Mouse (Mus musculus) thymus, adult 2 months (tissue): ENCODE measurements around the gene Gm3468. TPM values are rescaled to one million over a fixed set of nuclear protein-coding genes. Genes with fewer than 3 reads are reported as not detected.
"Not testable (repeated sequence)": the region's sequence is repeated elsewhere in the genome, so short reads cannot be mapped to it uniquely, and the experiment has no call there.

ENCODE experiments used
- DNase-seq: peaks from one replicate; pipeline ENCODE4 v3.0.0; 2021
- H3K27ac ChIP-seq: fragments of 200-500 bp; 2 replicates; pipeline ENCODE4 v1.5.1; 2012; ENCODE audit warnings: low read length, control low read depth; ENCODE audit not compliant: control insufficient read depth, insufficient read depth
- H3K27me3 ChIP-seq: fragments of 200-500 bp; 2 replicates; pipeline ENCODE4 v1.6.1; 2012; ENCODE audit warnings: mild to moderate bottlenecking, low read length, moderate library complexity, mixed read lengths; ENCODE audit not compliant: control insufficient read depth, insufficient read depth
- H3K36me3 ChIP-seq: fragments of 200-500 bp; 2 replicates; pipeline ENCODE4 v1.6.1; 2012; ENCODE audit warnings: mild to moderate bottlenecking, low read length, moderate library complexity; ENCODE audit not compliant: control insufficient read depth, insufficient read depth
- H3K4me1 ChIP-seq: fragments of 200-500 bp; replicated peaks from 2 replicates; pipeline ENCODE4 v1.6.1; 2012; ENCODE audit warnings: low read length; ENCODE audit not compliant: control insufficient read depth, insufficient read depth
- H3K4me3 ChIP-seq: fragments of 200-500 bp; 2 replicates; pipeline ENCODE4 v1.5.1; 2012; ENCODE audit warnings: mild to moderate bottlenecking, low read length, control low read depth, moderate library complexity; ENCODE audit not compliant: control insufficient read depth, insufficient read depth
- WGBS: fragments of 180-500 bp; shearing (Covaris S2); methylation state at CpG from one replicate; pipeline ENCODE4 v1.1.7; 2018; 5-methylcytosine and 5-hydroxymethylcytosine counted together
- polyA plus RNA-seq: library from polyadenylated mRNA; depleted of rRNA; stranded (reverse); fragments of >200 nt; gene quantifications from 2 replicates; pipeline ENCODE4 v1.2.3, GENCODE M21; 2012; rRNA removed

Gene Gm3468
- 0.19 and 0.53 TPM in 2 replicates for polyA plus RNA-seq

DNA sequence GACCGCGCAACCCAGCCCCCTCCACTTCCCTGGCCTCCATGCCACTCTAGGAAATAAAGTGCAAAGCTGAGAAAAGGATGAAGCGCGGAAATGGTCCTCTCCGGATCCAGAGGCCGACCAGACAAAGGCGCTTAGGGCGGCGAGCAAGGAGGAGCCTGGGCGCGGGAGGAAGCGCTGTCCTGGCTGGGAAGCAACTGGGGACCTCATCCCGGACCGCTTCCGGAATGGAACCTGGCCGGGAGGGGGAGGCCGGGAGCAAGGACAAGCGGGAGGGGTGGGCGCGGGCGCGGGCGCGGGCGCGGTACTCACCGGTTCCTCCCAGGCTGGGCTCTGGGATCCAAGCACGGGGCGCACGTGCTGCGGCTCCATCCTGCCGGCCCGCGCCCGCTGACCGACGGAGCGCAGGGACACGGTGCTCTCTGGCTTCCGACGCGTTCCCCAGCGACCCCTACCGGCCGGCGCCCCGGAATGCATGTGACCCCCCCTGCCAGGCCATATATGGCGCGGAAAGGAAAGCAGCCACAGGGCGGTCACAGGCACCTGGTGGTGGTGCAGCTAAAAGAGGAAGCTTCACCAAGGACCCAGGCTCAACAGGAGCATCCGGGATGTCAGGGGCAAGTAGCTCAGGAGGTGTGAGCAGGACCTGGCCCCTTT, at the start of gene Gm3468:
Gene Gm3468, minus strand, starts transcription at position 394 of the 654 bp plus-strand sequence.
- H3K27ac ChIP-seq, H3K27me3 ChIP-seq, H3K4me3 ChIP-seq, H3K4me1 ChIP-seq, H3K36me3 ChIP-seq: not testable (repeated sequence)
- peak; percentile 30 for DNase-seq
- WGBS, result 4% methylated on average over 42 of the region's 51 CpGs

DNA sequence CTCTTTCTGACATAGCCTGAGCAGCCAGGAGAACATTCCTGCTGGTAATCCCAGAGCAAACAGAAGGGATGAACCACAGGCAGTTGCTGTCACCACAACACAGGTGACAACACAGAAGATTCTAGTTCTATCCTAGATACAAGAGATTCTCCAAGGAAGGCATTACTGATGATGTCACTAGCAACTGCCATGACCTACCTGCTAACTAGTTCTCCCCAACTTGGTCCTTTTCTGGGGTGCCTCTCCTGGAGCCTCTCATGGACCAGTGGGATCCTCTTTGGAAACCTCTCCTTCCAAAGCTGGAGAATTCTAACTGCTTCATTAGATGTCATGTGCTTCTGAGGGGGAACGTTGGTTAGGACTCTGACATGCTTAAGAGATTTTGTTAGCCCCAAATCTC, 17.2 kb upstream of the Gm3468 start, which contains the start of gene Gm3476:
Gene Gm3476, minus strand, starts transcription at position 101 of the 400 bp plus-strand sequence.
- H3K4me3 ChIP-seq, DNase-seq, H3K27me3 ChIP-seq, H3K36me3 ChIP-seq, H3K27ac ChIP-seq, H3K4me1 ChIP-seq: not testable (repeated sequence)
- no CpG with 5 or more reads among the region's 1 CpGs for WGBS

DNA sequence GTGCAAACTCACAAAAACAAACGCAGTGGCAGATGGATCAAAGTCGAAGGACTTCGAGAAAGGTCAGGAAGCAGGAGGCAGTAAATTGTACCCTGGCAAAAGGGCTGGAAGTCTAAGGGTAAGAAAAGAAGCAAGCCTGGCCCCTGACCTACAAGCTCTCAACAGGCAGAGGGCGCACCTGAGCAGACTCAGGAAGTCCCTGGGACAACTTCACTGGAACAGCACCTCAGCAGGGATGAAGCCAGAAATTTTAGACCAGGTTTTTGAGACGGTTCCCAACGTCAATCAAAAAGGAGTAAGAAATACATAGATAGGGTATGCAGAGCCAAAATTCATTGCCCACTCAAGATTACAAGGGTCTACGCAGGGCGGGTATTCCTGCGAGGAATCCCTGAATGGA, 965 bp downstream of the Gm3468 start:
- DNase-seq, H3K36me3 ChIP-seq, H3K4me3 ChIP-seq, H3K4me1 ChIP-seq, H3K27ac ChIP-seq, H3K27me3 ChIP-seq: not testable (repeated sequence)
- 18% methylated on average over 9 of the region's 9 CpGs for WGBS

DNA sequence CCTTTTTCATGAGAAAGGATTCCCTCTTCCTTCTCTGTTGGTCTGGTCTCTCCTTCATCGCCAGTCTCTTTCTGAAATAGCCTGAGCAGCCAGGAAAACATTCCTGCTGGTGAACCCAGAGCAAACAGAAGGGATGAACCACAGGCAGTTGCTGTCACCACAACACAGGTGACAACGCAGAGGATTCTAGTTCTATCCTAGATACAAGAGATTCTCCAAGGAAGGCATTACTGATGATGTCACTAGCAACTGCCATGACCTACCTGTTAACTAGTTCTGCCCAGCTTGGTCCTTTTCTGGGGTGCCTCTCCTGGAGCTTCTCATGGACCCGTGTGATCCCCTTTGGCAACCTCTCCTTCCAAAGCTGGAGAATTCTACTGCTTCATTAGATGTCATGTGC, 14.6 kb downstream of the Gm3468 start, which contains the start of gene Gm8206:
Gene Gm8206, minus strand, starts transcription at position 101 of the 400 bp plus-strand sequence.
- WGBS, result 93% methylated on average over 3 of the region's 3 CpGs
- not testable (repeated sequence) for H3K4me3 ChIP-seq, H3K4me1 ChIP-seq, H3K27me3 ChIP-seq, H3K36me3 ChIP-seq, H3K27ac ChIP-seq, DNase-seq

DNA sequence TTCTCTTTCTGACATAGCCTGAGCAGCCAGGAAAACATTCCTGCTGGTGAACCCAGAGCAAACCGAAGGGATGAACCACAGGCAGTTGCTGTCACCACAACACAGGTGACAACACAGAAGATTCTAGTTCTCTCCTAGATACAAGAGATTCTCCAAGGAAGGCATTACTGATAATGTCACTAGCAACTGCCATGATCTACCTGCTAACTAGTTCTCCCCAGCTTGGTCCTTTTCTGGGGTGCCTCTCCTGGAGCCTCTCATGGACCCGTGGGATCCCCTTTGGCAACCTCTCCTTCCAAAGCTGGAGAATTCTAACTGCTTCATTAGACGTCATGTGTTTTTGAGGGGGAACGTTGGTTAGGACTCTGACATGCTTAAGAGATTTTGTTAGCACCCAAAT, 50.3 kb downstream of the Gm3468 start, which contains the start of gene Gm6337:
Gene Gm6337, minus strand, starts transcription at position 101 of the 400 bp plus-strand sequence.
- H3K27ac ChIP-seq, H3K27me3 ChIP-seq, H3K36me3 ChIP-seq, H3K4me1 ChIP-seq, DNase-seq, H3K4me3 ChIP-seq: not testable (repeated sequence)
- 90% methylated on average over 4 of the region's 4 CpGs for WGBS

Other genes with a start within 250 kb of the Gm3468 start
- not detected in 2 replicates for gene Gm8237, start 228.3 kb downstream of the Gm3468 start, polyA plus RNA-seq
- gene Gm3248, start 146.9 kb downstream of the Gm3468 start, polyA plus RNA-seq, result not detected in 2 replicates
- gene Gm3453, start 129.5 kb downstream of the Gm3468 start, polyA plus RNA-seq, result not detected in 2 replicates
- gene Gm6337, start 50.4 kb downstream of the Gm3468 start, polyA plus RNA-seq, result 0.11 TPM in 1 of 2 replicates, not detected in the other
- 0.05 TPM in 1 of 2 replicates, not detected in the other for gene Gm8206, start 14.7 kb downstream of the Gm3468 start, polyA plus RNA-seq
- gene Gm3476, start 17.1 kb upstream of the Gm3468 start, polyA plus RNA-seq, result not detected in 2 replicates
- gene Gm21560, start 110.6 kb upstream of the Gm3468 start, polyA plus RNA-seq, result 0.04 TPM in 1 of 2 replicates, not detected in the other
- gene Gm3411, start 178.6 kb upstream of the Gm3468 start, polyA plus RNA-seq, result 0.06 and 0.51 TPM in 2 replicates
- gene Gm21103, start 196.2 kb upstream of the Gm3468 start, polyA plus RNA-seq, result not detected in 2 replicates
- gene Gm3618, start 235.0 kb upstream of the Gm3468 start, polyA plus RNA-seq, result not detected in 2 replicates